Mouse (Mus musculus) liver, embryonic 14.5 days (tissue): Measurements from ENCODE around the gene Prm2.

Experiments
- CTCF ChIP-seq: IDR thresholded peaks from 2 replicates; pipeline ENCODE4 v1.5.1; 2016; ENCODE audit warnings: antibody characterized with exemption, low read depth, control low read depth
- EP300 ChIP-seq: IDR thresholded peaks from 2 replicates; pipeline ENCODE4 v1.6.1; 2016; ENCODE audit warnings: antibody characterized with exemption, low read depth

- TF ChIP-seq CTCF (no peak), EP300 (no peak)
Measured at GRCm38 (mm10) chr16:10780631-10781120, 15.3 kb downstream of the Prm2 start.
